ENCODE assay signal across 9 mouse cellular contexts in genomic region chr11:22348536-22348910, GRCm38 (mm10). TPM values are rescaled to one million over a fixed set of nuclear protein-coding genes. Genes with fewer than 3 reads are reported as not detected.
DNase-seq lines count a peak whose midpoint lies in the region; ATAC-seq lines count a peak whose summit lies in the region.
"Had no signal": no experiment of that assay in that cellular context is flagged by ENCODE, and none has a peak within 500 bp of the region (broad histone marks: within the 10 kb centered on the region; RNA-seq: fewer than 3 reads in every experiment).

No protein-coding gene starts in this region.

- H3K4me3 ChIP-seq in forebrain, embryonic 16.5 days (replicated peaks; ENCODE audit: low read length): no peak overlapping the region
- H3K4me3 ChIP-seq in limb, embryonic 15.5 days: no peak overlapping the region
- H3K4me3 ChIP-seq in stomach, embryonic 16.5 days (replicated peaks; ENCODE audit: low read length): no peak overlapping the region

- no peak overlapping the region for H3K4me2 ChIP-seq in forebrain, embryonic 16.5 days (ENCODE audit: low read length)
- H3K4me2 ChIP-seq in limb, embryonic 15.5 days: no peak overlapping the region
- no peak overlapping the region for H3K4me2 ChIP-seq in stomach, embryonic 16.5 days (ENCODE audit: low read depth, low read length)

- peaks cover 15% of the 10 kb centered on the region for H3K4me1 ChIP-seq in forebrain, embryonic 16.5 days (replicated peaks; ENCODE audit: control insufficient read depth, insufficient read depth, low read length)
- H3K4me1 ChIP-seq in limb, embryonic 15.5 days: peaks cover 25% of the 10 kb centered on the region
- H3K4me1 ChIP-seq in stomach, embryonic 16.5 days (ENCODE audit: control insufficient read depth, insufficient read depth, low read length): peaks cover 20% of the 10 kb centered on the region

- peak; percentile 96 for ATAC-seq in forebrain, embryonic 16.5 days
- ATAC-seq in limb, embryonic 15.5 days (ENCODE audit: insufficient number of reproducible peaks, low FRiP score, low TSS enrichment, low read depth): peak; percentile 49; the same call in 1 of the 2 replicates
- no peak for ATAC-seq in stomach, embryonic 16.5 days (ENCODE audit: insufficient read depth, low FRiP score)

- 5% methylated on average over 1 of the region's 1 CpGs for WGBS in forebrain, embryonic 16.5 days
- WGBS in limb, embryonic 15.5 days: 31% methylated on average over 1 of the region's 1 CpGs
- 53% methylated on average over 1 of the region's 1 CpGs for WGBS in stomach, embryonic 16.5 days

- no peaks in the 10 kb centered on the region for H3K27me3 ChIP-seq in forebrain, embryonic 16.5 days (replicated peaks; ENCODE audit: control insufficient read depth, insufficient read depth, low read length)
- no peaks in the 10 kb centered on the region for H3K27me3 ChIP-seq in limb, embryonic 15.5 days
- no peaks in the 10 kb centered on the region for H3K27me3 ChIP-seq in stomach, embryonic 16.5 days (ENCODE audit: control insufficient read depth, insufficient read depth, low read length)

- no peak overlapping the region for H3K9ac ChIP-seq in forebrain, embryonic 16.5 days (replicated peaks; ENCODE audit: low read depth, low read length)
- H3K9ac ChIP-seq in limb, embryonic 15.5 days: no peak overlapping the region
- no peak overlapping the region for H3K9ac ChIP-seq in stomach, embryonic 16.5 days (ENCODE audit: low read length)

- no peak overlapping the region for H3K27ac ChIP-seq in forebrain, embryonic 16.5 days (ENCODE audit: low read length)
- H3K27ac ChIP-seq in limb, embryonic 15.5 days: peak overlapping the region; percentile 78
- H3K27ac ChIP-seq in stomach, embryonic 16.5 days (ENCODE audit: low read length): peak overlapping the region; percentile 93

- H3K36me3 ChIP-seq in forebrain, embryonic 16.5 days (ENCODE audit: control insufficient read depth, insufficient read depth): no peaks in the 10 kb centered on the region
- H3K36me3 ChIP-seq in limb, embryonic 15.5 days: no peaks in the 10 kb centered on the region
- no peaks in the 10 kb centered on the region for H3K36me3 ChIP-seq in stomach, embryonic 16.5 days (ENCODE audit: control insufficient read depth, insufficient read depth, low read length)

- H3K9me3 ChIP-seq in forebrain, embryonic 16.5 days (ENCODE audit: control insufficient read depth, low read length): no peaks in the 10 kb centered on the region
- no peaks in the 10 kb centered on the region for H3K9me3 ChIP-seq in limb, embryonic 15.5 days
- H3K9me3 ChIP-seq in stomach, embryonic 16.5 days (replicated peaks; ENCODE audit: control insufficient read depth, low read length): no peaks in the 10 kb centered on the region

- peak; percentile 69 to 78 for DNase-seq in right cerebral cortex, postnatal 10 days (ENCODE audit: low spot score in 2 of 2)
- DNase-seq in right cerebral cortex, adult 18-20 months: no peak
- DNase-seq in spleen, postnatal 4 days (ENCODE audit: low spot score in 2 of 2): no peak
- no peak for DNase-seq in adrenal gland, postnatal 36 days
- no peak for DNase-seq in thymus, postnatal 36 days
- DNase-seq: cerebellum, adult 11 months had no signal

RNA-seq across cellular contexts. Expression of gene Ehbp1, which starts 6.4 kb away (rescaled TPM):
- 21.4 and 23.5 TPM in 2 replicates for polyA plus RNA-seq in forebrain, embryonic 16.5 days (2015; fragmentation: Nextera tagmentation; extraction: Ambion mirVana)
- 11.2 and 14.3 TPM in 2 replicates for polyA plus RNA-seq in limb, embryonic 15.5 days (2015; fragmentation: Nextera tagmentation; extraction: Ambion mirVana)
- 10.7 and 12.7 TPM in 2 replicates for polyA plus RNA-seq in stomach, embryonic 16.5 days (2015; fragmentation: Nextera tagmentation; extraction: Ambion mirVana)
- 10 to 100 TPM; 20.5 to 23.2 TPM for total RNA-seq in adrenal gland, postnatal 36 days (2021)

Comparison
In these comparisons a context has a peak if more than half of its experiments do, and no peak if none do; other contexts are left out.
1. DNase-seq: peak in right cerebral cortex, postnatal 10 days (2 of 2); none in right cerebral cortex, adult 18-20 months (single experiment), spleen, postnatal 4 days (0 of 2), adrenal gland, postnatal 36 days (0 of 2) and thymus, postnatal 36 days (0 of 2).